In the genomic region with DNA sequence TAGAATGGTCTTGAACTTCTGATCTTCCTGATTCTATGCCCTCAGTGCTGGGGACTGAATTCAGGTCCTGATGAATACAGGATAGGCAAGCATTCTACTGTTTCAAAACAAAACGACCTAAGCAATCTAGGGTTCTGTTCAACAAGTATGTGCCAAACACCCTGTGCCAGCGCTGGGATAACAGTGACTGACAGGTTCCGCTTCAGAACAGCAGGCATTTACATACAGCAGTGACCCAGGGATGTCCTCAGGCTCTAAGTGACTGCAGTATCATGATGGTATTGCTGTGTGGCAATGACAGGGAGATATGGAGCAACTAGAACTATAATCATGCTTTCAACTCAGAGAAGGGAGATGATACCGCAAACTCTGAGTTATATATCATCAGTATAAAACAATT, we compare ENCODE assay signal across 41 mouse cellular contexts. TPM values are rescaled to one million over a fixed set of nuclear protein-coding genes. Genes with fewer than 3 reads are reported as not detected.
"Had no signal": no experiment of that assay in that cellular context is flagged by ENCODE, and none has a peak within 500 bp of the region (broad histone marks: within the 10 kb centered on the region; RNA-seq: fewer than 3 reads in every experiment).

No protein-coding gene starts in this region.

- H3K4me2 ChIP-seq: limb, embryonic 12.5 days; limb, embryonic 13.5 days; limb, embryonic 15.5 days; liver, embryonic 12.5 days; liver, embryonic 13.5 days; liver, embryonic 15.5 days; lung, embryonic 14.5 days; lung, embryonic 15.5 days; midbrain, embryonic 12.5 days; midbrain, embryonic 13.5 days; midbrain, embryonic 15.5 days; neural tube, embryonic 12.5 days; neural tube, embryonic 13.5 days had no signal

- H3K9ac ChIP-seq: limb, embryonic 12.5 days; limb, embryonic 13.5 days; limb, embryonic 15.5 days; liver, embryonic 12.5 days; liver, embryonic 13.5 days; liver, embryonic 14.5 days; liver, embryonic 15.5 days; liver, postnatal 0 days; lung, embryonic 14.5 days; lung, embryonic 15.5 days; midbrain, embryonic 12.5 days; midbrain, embryonic 13.5 days; midbrain, embryonic 15.5 days; neural tube, embryonic 12.5 days; neural tube, embryonic 13.5 days had no signal

- H3K27ac ChIP-seq: limb, embryonic 10.5 days; limb, embryonic 12.5 days; limb, embryonic 13.5 days; limb, embryonic 15.5 days; liver, embryonic 12.5 days; liver, embryonic 13.5 days; liver, embryonic 14.5 days; liver, embryonic 15.5 days; lung, embryonic 15.5 days; macrophage; midbrain, embryonic 10.5 days; midbrain, embryonic 12.5 days; midbrain, embryonic 13.5 days; midbrain, embryonic 15.5 days; neural tube, embryonic 12.5 days; neural tube, embryonic 13.5 days had no signal

- H3K4me1 ChIP-seq: limb, embryonic 10.5 days; limb, embryonic 12.5 days; limb, embryonic 13.5 days; limb, embryonic 15.5 days; liver, embryonic 13.5 days; liver, embryonic 15.5 days; lung, embryonic 15.5 days; midbrain, embryonic 12.5 days; midbrain, embryonic 13.5 days; midbrain, embryonic 15.5 days; neural tube, embryonic 12.5 days; neural tube, embryonic 13.5 days had no signal

- H3K27me3 ChIP-seq: limb, embryonic 12.5 days; limb, embryonic 13.5 days; limb, embryonic 15.5 days; liver, embryonic 12.5 days; liver, embryonic 13.5 days; liver, embryonic 15.5 days; megakaryocyte, embryonic 14.5 days; midbrain, embryonic 12.5 days; midbrain, embryonic 13.5 days; midbrain, embryonic 15.5 days; neural tube, embryonic 12.5 days; neural tube, embryonic 13.5 days had no signal

- ATAC-seq: liver, embryonic 12.5 days; liver, postnatal 0 days; lung, postnatal 0 days; midbrain, embryonic 13.5 days; midbrain, embryonic 15.5 days had no signal

- H3K9me3 ChIP-seq: limb, embryonic 10.5 days; limb, embryonic 12.5 days; limb, embryonic 13.5 days; limb, embryonic 15.5 days; liver, embryonic 12.5 days; liver, embryonic 13.5 days; liver, embryonic 15.5 days; lung, embryonic 15.5 days; midbrain, embryonic 10.5 days; midbrain, embryonic 12.5 days; midbrain, embryonic 13.5 days; midbrain, embryonic 15.5 days; neural tube, embryonic 12.5 days; neural tube, embryonic 13.5 days had no signal

- DNase-seq: left cerebral cortex, postnatal 4 days; liver; liver, embryonic 13.5 days; liver, postnatal 0 days; lung, adult 18-20 months; lung, adult 2 months; lung, embryonic 14.5 days; lung, postnatal 10 days; lung, postnatal 14 days; lung, postnatal 36 days; lung, postnatal 4 days; midbrain, embryonic 14.5 days had no signal

- H3K4me3 ChIP-seq: limb, embryonic 10.5 days; limb, embryonic 12.5 days; limb, embryonic 13.5 days; limb, embryonic 15.5 days; liver, embryonic 12.5 days; liver, embryonic 13.5 days; liver, embryonic 15.5 days; lung, embryonic 15.5 days; megakaryocyte, embryonic 14.5 days; midbrain, embryonic 10.5 days; midbrain, embryonic 12.5 days; midbrain, embryonic 13.5 days; midbrain, embryonic 15.5 days; myocyte; neural tube, embryonic 12.5 days; neural tube, embryonic 13.5 days had no signal

RNA-seq across cellular contexts. Expression of a gene that starts 15.8 kb away (rescaled TPM):
- total RNA-seq: left cerebral cortex, postnatal 25 days; left cerebral cortex, postnatal 4 days; liver, adult 2 months; megakaryocyte progenitor cell, adult 5-6 weeks; megakaryocyte, adult 5-6 weeks; megakaryocyte-erythroid progenitor cell, adult 5-6 weeks; midbrain, postnatal 0 days; monocyte, adult 5-6 weeks had no signal
- polyA plus RNA-seq: limb, embryonic 10.5 days; limb, embryonic 11.5 days; limb, embryonic 12.5 days; liver, adult 2 months; liver, embryonic 12.5 days; liver, embryonic 13.5 days; liver, embryonic 14.5 days; liver, embryonic 15.5 days; liver, embryonic 16.5 days; liver, postnatal 0 days; lung, embryonic 14.5 days; lung, embryonic 15.5 days; lung, embryonic 16.5 days; midbrain, embryonic 12.5 days; midbrain, embryonic 13.5 days; midbrain, embryonic 14.5 days; midbrain, embryonic 15.5 days; midbrain, postnatal 0 days; myocyte; neural tube, embryonic 11.5 days; neural tube, embryonic 12.5 days; neural tube, embryonic 13.5 days had no signal
